Mouse (Mus musculus): Measurements from ENCODE around the gene Camk2g. TPM values are rescaled to one million over a fixed set of nuclear protein-coding genes. Genes with fewer than 3 reads are reported as not detected.

Camk2g gene
- 47.6 TPM for polyA plus RNA-seq (2014; fragmentation: Illumina TruSeq; extraction: RNeasy Lipid Tissue Mini Kit (QIAGEN cat#74804); ENCODE audit: low read depth, low replicate concordance)

DNA sequence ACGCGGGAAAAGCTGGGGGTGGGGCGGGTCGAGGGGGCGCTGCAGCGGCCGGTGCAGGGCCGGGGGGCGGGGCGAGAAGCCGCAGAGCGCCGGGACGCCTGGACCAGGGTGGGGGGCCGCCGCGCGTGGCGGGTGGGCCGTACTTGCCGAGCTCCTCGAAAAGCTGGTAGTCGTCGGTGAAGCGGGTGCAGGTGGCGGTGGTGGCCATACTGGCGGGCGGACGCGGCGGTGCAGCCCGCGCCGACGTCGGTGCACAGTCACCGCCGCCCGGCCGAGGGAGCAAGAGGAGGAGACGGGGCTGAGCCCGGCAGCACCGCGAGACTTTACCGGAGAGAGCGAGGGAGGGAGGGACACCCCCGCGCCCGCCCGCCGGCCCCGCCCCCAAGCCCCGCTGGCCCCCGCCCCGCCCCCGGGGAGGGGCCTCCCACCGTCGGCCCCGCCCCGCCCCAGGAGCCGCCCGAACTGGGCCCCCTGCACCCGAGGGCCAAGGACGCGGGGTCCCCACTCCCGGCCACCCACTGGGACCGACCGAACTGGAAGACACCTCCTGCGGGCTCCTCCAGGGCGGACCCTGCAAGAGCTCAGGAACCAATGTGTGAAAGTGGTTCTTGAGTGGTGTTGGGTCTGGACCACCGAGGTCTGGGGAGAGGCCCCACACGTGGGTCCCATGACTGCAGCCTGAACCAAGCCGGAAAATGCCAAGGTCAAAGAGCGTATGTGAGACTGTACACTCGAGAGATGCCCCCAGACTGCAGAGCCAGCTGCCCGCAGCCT is at the start of gene Camk2g:
Camk2g (minus strand) TSS at position 331 of the 774 bp plus-strand sequence.

DNA sequence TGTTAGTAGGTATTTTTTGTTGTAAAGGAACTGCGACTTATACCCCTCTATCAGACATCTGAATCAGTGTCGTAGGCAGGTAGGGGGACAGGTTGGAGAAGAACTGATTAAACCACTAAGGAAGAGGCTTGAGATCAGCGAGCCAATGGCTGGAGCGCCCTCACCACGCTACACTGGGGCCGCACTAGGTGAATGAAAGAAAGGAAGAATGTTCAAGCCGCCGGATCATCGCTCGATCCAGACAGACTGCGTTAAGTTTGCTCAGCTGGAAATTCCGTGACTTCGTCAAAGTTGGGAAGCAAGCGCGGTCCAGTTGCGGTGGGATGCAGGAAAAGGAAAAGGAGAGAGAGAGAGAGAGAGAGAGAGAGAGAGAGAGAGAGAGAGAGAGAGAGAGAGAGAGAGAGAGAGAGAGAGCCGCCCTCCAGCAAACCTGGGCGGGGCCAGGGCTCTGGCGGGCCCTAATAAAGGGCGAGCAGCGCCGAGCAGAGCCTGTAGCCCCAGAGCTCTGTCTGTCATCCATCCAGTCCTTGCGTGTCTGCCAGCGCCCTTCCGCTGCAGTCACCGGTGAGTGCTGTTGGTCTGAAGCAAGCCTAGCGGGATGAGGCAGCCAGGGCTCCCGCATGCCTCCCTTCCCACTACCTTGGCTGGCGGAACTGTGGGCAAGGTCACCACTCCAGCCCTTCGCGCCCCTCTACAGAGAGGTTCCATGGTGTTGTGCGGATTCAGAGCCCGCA is 42.5 kb upstream of the Camk2g start, which contains the start of gene Plau:
Plau (plus strand) TSS at position 490 of the 734 bp plus-strand sequence.

DNA sequence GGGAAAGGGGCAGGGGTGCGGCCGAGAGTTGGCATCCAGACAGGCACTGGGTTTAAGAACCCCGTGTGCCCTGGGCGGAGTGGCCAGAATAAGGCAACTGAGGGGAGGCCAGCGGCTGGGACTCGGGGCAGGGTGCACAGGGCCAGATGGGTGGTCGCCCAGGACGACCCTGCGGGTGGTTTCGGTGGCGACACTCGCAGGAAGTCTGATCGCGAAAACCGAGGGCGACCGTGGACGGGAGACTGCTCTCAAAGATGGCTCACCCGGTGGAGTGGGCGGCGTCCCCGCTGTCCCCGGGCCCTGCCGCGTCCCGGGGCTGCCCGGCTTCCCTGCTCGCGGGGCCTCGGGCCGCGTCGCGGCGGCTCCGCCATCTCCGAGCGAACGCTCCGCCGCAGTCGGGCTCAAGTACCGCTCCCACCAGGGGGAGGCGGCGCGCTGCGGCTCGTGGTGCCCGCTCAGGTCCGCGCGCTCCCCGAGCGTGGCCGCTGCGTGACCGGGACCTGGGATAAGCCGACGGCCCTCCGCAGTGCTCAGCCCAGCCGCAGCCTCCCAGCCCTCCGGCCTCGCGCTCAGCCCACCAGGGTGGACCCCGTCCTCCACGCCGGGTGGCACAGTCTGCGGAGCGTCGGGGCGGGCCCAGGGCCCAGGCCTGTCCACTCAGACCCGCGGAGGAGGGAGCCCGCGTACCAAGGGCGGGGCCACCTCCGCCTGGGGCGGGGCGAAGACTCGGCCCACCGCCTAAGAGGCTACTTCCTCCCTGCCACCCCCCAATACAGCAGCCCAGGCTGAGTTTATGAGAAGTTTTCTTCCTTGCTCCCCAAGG is 59.7 kb downstream of the Camk2g start, which contains the start of gene Ndst2:
Ndst2 (minus strand) TSS at position 611 of the 823 bp plus-strand sequence.

DNA sequence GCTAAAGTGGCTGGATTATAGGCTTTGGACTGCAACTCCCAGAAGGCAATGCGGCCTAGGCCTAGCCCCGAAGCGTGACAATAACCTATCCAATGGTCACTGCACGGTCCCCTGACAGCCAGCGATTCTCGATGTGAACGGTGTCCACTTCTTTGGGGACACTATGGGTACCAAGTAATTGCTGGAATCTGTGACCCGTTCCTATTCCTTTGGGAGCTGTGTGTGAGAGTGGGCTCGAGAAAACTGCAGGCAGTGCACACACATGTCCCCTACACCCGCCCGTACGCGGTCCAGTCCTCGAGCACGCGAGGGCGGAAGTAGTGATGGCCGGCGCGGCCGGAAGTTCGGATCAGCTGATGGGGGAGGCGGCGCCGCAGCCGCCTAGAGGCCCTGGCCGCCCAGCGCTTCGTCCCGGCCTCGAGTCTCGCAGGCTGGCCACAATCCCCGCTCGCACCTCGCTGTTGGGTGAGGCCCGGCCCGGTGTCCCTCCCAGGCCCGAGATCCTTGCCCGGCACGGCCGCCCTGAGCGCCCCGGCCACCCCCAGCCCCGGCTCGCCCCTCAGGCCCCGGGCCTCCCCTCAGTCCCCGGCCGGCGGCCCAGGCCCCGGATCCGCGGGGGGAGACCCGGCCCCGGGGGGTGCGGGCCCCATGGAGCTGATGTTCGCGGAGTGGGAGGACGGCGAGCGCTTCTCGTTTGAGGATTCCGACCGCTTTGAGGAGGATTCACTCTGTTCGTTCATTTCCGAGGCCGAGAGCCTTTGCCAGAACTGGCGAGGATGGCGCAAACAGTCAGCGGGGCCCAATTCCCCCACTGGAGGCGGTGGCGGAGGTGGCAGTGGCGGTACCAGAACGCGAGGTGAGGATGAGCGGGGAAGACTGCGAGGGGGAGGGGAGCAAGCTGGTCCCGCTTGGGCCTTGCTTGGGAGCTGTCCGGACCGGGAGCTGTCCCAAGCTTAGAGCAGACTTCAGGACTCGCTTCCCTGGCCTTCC is 86.4 kb downstream of the Camk2g start, which contains the start of gene Zswim8:
Zswim8 (plus strand) TSS at position 352 of the 990 bp plus-strand sequence.

DNA sequence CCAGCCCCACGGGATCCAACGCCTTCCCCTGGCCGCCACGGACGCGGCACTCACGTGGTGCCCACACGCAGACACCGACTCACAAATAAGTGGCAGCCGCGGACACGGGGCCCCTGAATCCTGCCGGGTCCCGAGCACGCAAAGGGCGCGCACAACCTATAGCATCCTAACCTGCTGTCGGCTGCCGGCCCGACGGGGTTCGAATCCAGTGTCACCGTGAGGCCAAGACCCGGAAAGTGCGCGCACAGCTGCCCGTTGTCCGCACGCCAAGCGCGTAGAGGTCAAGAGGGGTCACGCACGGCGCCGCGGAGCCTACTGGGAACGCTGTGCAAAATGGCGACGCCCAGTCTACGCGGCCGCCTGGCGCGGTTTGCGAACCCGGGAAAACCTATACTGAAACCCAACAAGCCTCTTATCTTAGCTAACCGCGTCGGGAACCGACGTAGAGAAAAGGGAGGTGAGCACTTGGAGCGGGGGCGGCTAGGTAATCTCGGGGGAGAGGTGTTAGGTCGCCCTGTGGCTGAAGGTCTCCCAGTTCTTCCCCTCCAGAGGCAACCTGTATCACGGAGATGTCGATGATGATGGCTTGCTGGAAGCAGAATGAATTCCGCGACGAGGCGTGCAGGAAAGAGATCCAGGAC is 91.0 kb downstream of the Camk2g start, which contains the start of gene Chchd1:
Chchd1 (plus strand) TSS at position 266 of the 641 bp plus-strand sequence.

DNA sequence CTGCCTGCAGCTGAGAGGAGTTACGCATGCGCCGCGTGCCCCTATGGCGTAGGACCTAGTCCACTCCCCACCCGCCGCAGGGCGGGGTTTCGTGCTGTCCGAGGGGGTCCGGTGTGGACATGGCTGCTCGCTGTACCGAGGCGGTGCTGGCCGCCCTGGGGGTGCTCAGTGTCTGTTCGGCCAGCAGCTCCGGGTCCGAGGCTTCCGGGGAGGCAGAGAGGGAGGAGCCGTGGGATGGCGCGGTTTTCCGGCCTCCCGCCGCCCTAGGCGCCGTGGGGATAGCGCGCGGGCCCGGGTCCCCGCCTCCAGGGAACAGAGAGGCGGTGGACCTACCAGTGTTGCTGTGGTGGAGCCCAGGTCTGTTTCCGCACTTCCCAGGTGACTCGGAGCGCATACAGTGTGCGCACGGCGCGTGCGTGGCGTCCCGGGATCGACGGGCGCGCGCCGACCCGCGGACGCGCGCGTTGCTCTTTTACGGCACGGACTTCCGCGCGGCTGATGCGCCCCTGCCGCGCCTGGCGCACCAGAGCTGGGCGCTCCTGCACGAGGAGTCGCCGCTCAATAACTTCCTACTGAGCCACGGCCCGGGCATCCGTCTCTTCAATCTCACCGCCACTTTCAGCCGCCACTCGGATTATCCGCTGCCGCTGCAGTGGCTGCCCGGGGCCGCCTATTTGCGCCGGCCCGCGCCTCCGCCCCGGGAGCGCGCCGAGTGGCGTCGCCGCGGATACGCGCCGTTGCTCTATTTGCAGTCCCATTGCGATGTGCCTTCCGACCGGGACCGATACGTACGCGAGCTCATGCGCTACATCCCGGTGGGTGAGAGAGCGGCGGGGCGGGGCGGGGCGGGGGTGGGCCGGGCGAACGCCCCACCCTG is 98.8 kb downstream of the Camk2g start, which contains the start of gene Fut11:
Fut11 (plus strand) TSS at position 85 of the 877 bp plus-strand sequence.

Other genes starting within 250 kb of the Camk2g start
- gene Ppp3cb, start 247.5 kb downstream of the Camk2g start, polyA plus RNA-seq (2014; fragmentation: Illumina TruSeq; extraction: RNeasy Lipid Tissue Mini Kit (QIAGEN cat#74804); ENCODE audit: low read depth, low replicate concordance): 254 TPM
- gene Usp54, start 153.0 kb downstream of the Camk2g start, polyA plus RNA-seq (2014; fragmentation: Illumina TruSeq; extraction: RNeasy Lipid Tissue Mini Kit (QIAGEN cat#74804); ENCODE audit: low read depth, low replicate concordance): 10.8 TPM
- 6.0 TPM for gene Myoz1, start 137.5 kb downstream of the Camk2g start, polyA plus RNA-seq (2014; fragmentation: Illumina TruSeq; extraction: RNeasy Lipid Tissue Mini Kit (QIAGEN cat#74804); ENCODE audit: low read depth, low replicate concordance)
- 0.47 TPM for gene Synpo2l, start 125.7 kb downstream of the Camk2g start, polyA plus RNA-seq (2014; fragmentation: Illumina TruSeq; extraction: RNeasy Lipid Tissue Mini Kit (QIAGEN cat#74804); ENCODE audit: low read depth, low replicate concordance)
- gene Sec24c, start 119.8 kb downstream of the Camk2g start, polyA plus RNA-seq (2014; fragmentation: Illumina TruSeq; extraction: RNeasy Lipid Tissue Mini Kit (QIAGEN cat#74804); ENCODE audit: low read depth, low replicate concordance): 52.5 TPM
- 40.8 TPM for gene Fut11, start 99.1 kb downstream of the Camk2g start, polyA plus RNA-seq (2014; fragmentation: Illumina TruSeq; extraction: RNeasy Lipid Tissue Mini Kit (QIAGEN cat#74804); ENCODE audit: low read depth, low replicate concordance)
- gene Chchd1, start 91.1 kb downstream of the Camk2g start, polyA plus RNA-seq (2014; fragmentation: Illumina TruSeq; extraction: RNeasy Lipid Tissue Mini Kit (QIAGEN cat#74804); ENCODE audit: low read depth, low replicate concordance): 142 TPM
- gene Zswim8, start 86.5 kb downstream of the Camk2g start, polyA plus RNA-seq (2014; fragmentation: Illumina TruSeq; extraction: RNeasy Lipid Tissue Mini Kit (QIAGEN cat#74804); ENCODE audit: low read depth, low replicate concordance): 9.0 TPM
- 2.2 TPM for gene Ndst2, start 59.5 kb downstream of the Camk2g start, polyA plus RNA-seq (2014; fragmentation: Illumina TruSeq; extraction: RNeasy Lipid Tissue Mini Kit (QIAGEN cat#74804); ENCODE audit: low read depth, low replicate concordance)
- gene Plau, start 42.6 kb upstream of the Camk2g start, polyA plus RNA-seq (2014; fragmentation: Illumina TruSeq; extraction: RNeasy Lipid Tissue Mini Kit (QIAGEN cat#74804); ENCODE audit: low read depth, low replicate concordance): 15.6 TPM
- 131 TPM for gene Vcl, start 135.3 kb upstream of the Camk2g start, polyA plus RNA-seq (2014; fragmentation: Illumina TruSeq; extraction: RNeasy Lipid Tissue Mini Kit (QIAGEN cat#74804); ENCODE audit: low read depth, low replicate concordance)

Measured in adrenal gland, adult 10 weeks (tissue).